Mouse (Mus musculus): Measurements from ENCODE around the gene Atp23. TPM values are rescaled to one million over a fixed set of nuclear protein-coding genes. Genes with fewer than 3 reads are reported as not detected.

Atp23 gene
- polyA plus RNA-seq (2015; fragmentation: Nextera tagmentation; extraction: Ambion mirVana): 6.2 and 7.0 TPM in 2 replicates

- Histone ChIP-seq H3K4me1 (replicated peaks) (peaks cover 33% of the 10 kb centered on the region), H3K27ac (replicated peaks) (peak within 1 kb of the TSS; percentile 69), H3K9ac (peak within 1 kb of the TSS; percentile 62), H3K4me3 (replicated peaks) (peak within 1 kb of the TSS; percentile 66), H3K27me3 (no peaks in the 10 kb centered on the region), H3K9me3 (replicated peaks) (no peaks in the 10 kb centered on the region), H3K36me3 (replicated peaks) (peaks cover 2% of the 10 kb centered on the region; the same call in 1 of the 2 replicates), H3K4me2 (peak within 1 kb of the TSS; percentile 94)
- WGBS (ENCODE audit: insufficient replicate concordance): under 1% methylated on average over 56 of the region's 56 CpGs
- peak; percentile 82 for ATAC-seq (ENCODE audit: insufficient read depth)
Observed at GRCm38 (mm10) chr10:126900821-126901487, at the start of gene Atp23. TSS of gene Atp23 (minus strand) at chr10:126901355.

- 19% methylated on average over 4 of the region's 4 CpGs for WGBS (ENCODE audit: insufficient replicate concordance)
- 0 out of 2 replicates have a peak, but pooled peaks cover 3% of the 10 kb centered on the region for H3K9me3 ChIP-seq (replicated peaks)
- H3K4me2 ChIP-seq: no peak overlapping the region
- H3K9ac ChIP-seq: no peak overlapping the region
- ATAC-seq (ENCODE audit: insufficient read depth): peak; percentile 83
- peaks cover 21% of the 10 kb centered on the region for H3K4me1 ChIP-seq (replicated peaks)
- H3K4me3 ChIP-seq (replicated peaks): no peak overlapping the region
- H3K27ac ChIP-seq (replicated peaks): no peak overlapping the region; the same call in 1 of the 2 replicates
- H3K36me3 ChIP-seq (replicated peaks): no peaks in the 10 kb centered on the region
- H3K27me3 ChIP-seq: peaks cover 6% of the 10 kb centered on the region; the same call in 1 of the 2 replicates
Observed at GRCm38 (mm10) chr10:126950572-126950971, 49.4 kb upstream of the Atp23 start.

- Histone ChIP-seq H3K4me1 (replicated peaks) (peaks cover 21% of the 10 kb centered on the region), H3K27me3 (peaks cover 6% of the 10 kb centered on the region; the same call in 1 of the 2 replicates), H3K4me3 (replicated peaks) (no peak overlapping the region), H3K9me3 (replicated peaks) (0 out of 2 replicates have a peak, but pooled peaks cover 3% of the 10 kb centered on the region), H3K36me3 (replicated peaks) (no peaks in the 10 kb centered on the region), H3K9ac (no peak overlapping the region), H3K4me2 (no peak overlapping the region), H3K27ac (replicated peaks) (no peak overlapping the region)
- WGBS (ENCODE audit: insufficient replicate concordance): 42% methylated on average over 5 of the region's 5 CpGs
- no peak for ATAC-seq (ENCODE audit: insufficient read depth)
Observed at GRCm38 (mm10) chr10:126949824-126950223, 48.7 kb upstream of the Atp23 start.

GRCm38 (mm10) chr10:126945531-126945930, 44.4 kb upstream of the Atp23 start:
- Histone ChIP-seq H3K9ac (no peak overlapping the region), H3K4me2 (no peak overlapping the region), H3K36me3 (replicated peaks) (no peaks in the 10 kb centered on the region), H3K4me3 (replicated peaks) (no peak overlapping the region), H3K9me3 (replicated peaks) (no peaks in the 10 kb centered on the region), H3K27me3 (peaks cover 10% of the 10 kb centered on the region), H3K4me1 (replicated peaks) (peaks cover 14% of the 10 kb centered on the region), H3K27ac (replicated peaks) (no peak overlapping the region)
- WGBS (ENCODE audit: insufficient replicate concordance): 64% methylated on average over 5 of the region's 5 CpGs
- no peak for ATAC-seq (ENCODE audit: insufficient read depth)

GRCm38 (mm10) chr10:126940949-126941348, 39.8 kb upstream of the Atp23 start:
- Histone ChIP-seq H3K36me3 (replicated peaks) (no peaks in the 10 kb centered on the region), H3K9ac (no peak overlapping the region), H3K4me2 (no peak overlapping the region), H3K4me1 (replicated peaks) (no peaks in the 10 kb centered on the region), H3K4me3 (replicated peaks) (no peak overlapping the region), H3K27ac (replicated peaks) (no peak overlapping the region), H3K9me3 (replicated peaks) (no peaks in the 10 kb centered on the region), H3K27me3 (peaks cover 3% of the 10 kb centered on the region)
- no peak for ATAC-seq (ENCODE audit: insufficient read depth)
- WGBS (ENCODE audit: insufficient replicate concordance): 64% methylated on average over 7 of the region's 7 CpGs

- Histone ChIP-seq H3K4me3 (replicated peaks) (no peak overlapping the region), H3K27me3 (0 out of 2 replicates have a peak, but pooled peaks cover under 1% of the 10 kb centered on the region), H3K36me3 (replicated peaks) (no peaks in the 10 kb centered on the region), H3K27ac (replicated peaks) (no peak overlapping the region), H3K4me2 (no peak overlapping the region), H3K9me3 (replicated peaks) (no peaks in the 10 kb centered on the region), H3K9ac (no peak overlapping the region), H3K4me1 (replicated peaks) (no peaks in the 10 kb centered on the region)
- 54% methylated on average over 18 of the region's 18 CpGs for WGBS (ENCODE audit: insufficient replicate concordance)
- ATAC-seq (ENCODE audit: insufficient read depth): no peak
Observed at GRCm38 (mm10) chr10:126935556-126936381, 34.6 kb upstream of the Atp23 start.

- no peak overlapping the region for H3K4me2 ChIP-seq
- H3K4me1 ChIP-seq (replicated peaks): no peaks in the 10 kb centered on the region
- H3K36me3 ChIP-seq (replicated peaks): no peaks in the 10 kb centered on the region
- H3K27me3 ChIP-seq: peaks cover 7% of the 10 kb centered on the region
- H3K27ac ChIP-seq (replicated peaks): no peak overlapping the region
- H3K4me3 ChIP-seq (replicated peaks): no peak overlapping the region
- H3K9me3 ChIP-seq (replicated peaks): no peaks in the 10 kb centered on the region
- WGBS (ENCODE audit: insufficient replicate concordance): 75% methylated on average over 8 of the region's 8 CpGs
- ATAC-seq (ENCODE audit: insufficient read depth): no peak
- no peak overlapping the region for H3K9ac ChIP-seq
Observed at GRCm38 (mm10) chr10:126935121-126935520, 34.0 kb upstream of the Atp23 start.

GRCm38 (mm10) chr10:126934561-126934960, 33.4 kb upstream of the Atp23 start:
- H3K36me3 ChIP-seq (replicated peaks): no peaks in the 10 kb centered on the region
- peaks cover 11% of the 10 kb centered on the region for H3K27me3 ChIP-seq
- H3K9me3 ChIP-seq (replicated peaks): no peaks in the 10 kb centered on the region
- no peak overlapping the region for H3K4me2 ChIP-seq
- H3K4me1 ChIP-seq (replicated peaks): 0 out of 2 replicates have a peak, but pooled peaks cover 1% of the 10 kb centered on the region
- ATAC-seq (ENCODE audit: insufficient read depth): no peak
- 76% methylated on average over 13 of the region's 13 CpGs for WGBS (ENCODE audit: insufficient replicate concordance)
- no peak overlapping the region for H3K27ac ChIP-seq (replicated peaks)
- no peak overlapping the region for H3K9ac ChIP-seq
- no peak overlapping the region for H3K4me3 ChIP-seq (replicated peaks)

- H3K4me1 ChIP-seq (replicated peaks): peaks cover 29% of the 10 kb centered on the region
- no peak overlapping the region for H3K27ac ChIP-seq (replicated peaks)
- ATAC-seq (ENCODE audit: insufficient read depth): no peak
- H3K36me3 ChIP-seq (replicated peaks): no peaks in the 10 kb centered on the region
- peaks cover 39% of the 10 kb centered on the region for H3K27me3 ChIP-seq
- no peak overlapping the region for H3K4me2 ChIP-seq
- no peak overlapping the region for H3K9ac ChIP-seq
- H3K9me3 ChIP-seq (replicated peaks): no peaks in the 10 kb centered on the region
- no peak overlapping the region for H3K4me3 ChIP-seq (replicated peaks)
Observed at GRCm38 (mm10) chr10:126931760-126932139, 30.6 kb upstream of the Atp23 start.

GRCm38 (mm10) chr10:126931123-126931759, 30.1 kb upstream of the Atp23 start:
- Histone ChIP-seq H3K27me3 (peaks cover 44% of the 10 kb centered on the region), H3K36me3 (replicated peaks) (no peaks in the 10 kb centered on the region), H3K4me1 (replicated peaks) (peaks cover 29% of the 10 kb centered on the region), H3K4me3 (replicated peaks) (no peak overlapping the region), H3K4me2 (no peak overlapping the region), H3K9ac (no peak overlapping the region), H3K9me3 (replicated peaks) (no peaks in the 10 kb centered on the region), H3K27ac (replicated peaks) (no peak overlapping the region)
- ATAC-seq (ENCODE audit: insufficient read depth): no peak
- WGBS (ENCODE audit: insufficient replicate concordance): 63% methylated on average over 8 of the region's 8 CpGs

Data from liver, embryonic 15.5 days (tissue).